Mouse (Mus musculus) G1E (cell line): ENCODE results near the gene Ywhag.

Source experiments
- CTCF ChIP-seq: IDR thresholded peaks from 2 replicates; pipeline ENCODE4 v1.5.1; 2012; ENCODE audit warnings: low read depth, low read length, inconsistent platforms, mixed read lengths
- GATA1 ChIP-seq: IDR thresholded peaks from 2 replicates; pipeline ENCODE4 v1.6.1; 2012; ENCODE audit warnings: borderline replicate concordance, low read length, inconsistent platforms, mixed read lengths
- GATA2 ChIP-seq: IDR thresholded peaks from 2 replicates; pipeline ENCODE4 v1.6.1; 2012; ENCODE audit warnings: low read depth, low read length, inconsistent platforms, borderline replicate concordance
- POLR2AphosphoS5 ChIP-seq: IDR thresholded peaks from 2 replicates; pipeline ENCODE4 v1.6.1; 2012; ENCODE audit warnings: low read depth, low read length, inconsistent platforms; ENCODE audit not compliant: insufficient replicate concordance
- TAL1 ChIP-seq: conservative IDR thresholded peaks from 2 replicates; pipeline ENCODE4 v1.6.1; 2012; ENCODE audit warnings: low read depth, low read length, inconsistent platforms, mixed read lengths

DNA sequence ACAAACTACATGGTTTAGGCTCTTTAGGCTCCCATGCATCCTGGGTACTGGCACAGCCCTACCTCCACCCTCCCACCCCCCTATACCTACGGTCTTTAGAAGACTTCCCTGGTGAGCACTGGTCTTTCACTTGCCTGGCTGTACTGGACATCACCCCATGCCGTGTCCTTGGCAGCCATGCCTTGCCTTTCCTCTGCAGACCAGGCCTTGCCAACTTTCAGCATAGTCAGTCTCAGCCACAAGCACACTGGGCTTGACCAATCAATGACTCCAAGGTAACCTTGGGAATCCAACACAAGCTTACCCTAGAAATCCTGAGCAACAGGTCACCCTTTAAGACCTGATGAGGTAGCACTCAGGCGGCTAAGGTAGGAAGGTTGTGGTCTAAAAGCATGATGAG is 17.8 kb downstream of the Ywhag start:
- TF ChIP-seq CTCF: no peak
- TF ChIP-seq TAL1: no peak
- TF ChIP-seq POLR2AphosphoS5: no peak
- TF ChIP-seq GATA2: no peak
- no peak for TF ChIP-seq GATA1
